Mouse (Mus musculus): Measurements from ENCODE around the gene Olfr556. TPM values are rescaled to one million over a fixed set of nuclear protein-coding genes. Genes with fewer than 3 reads are reported as not detected.

The Olfr556 gene
- polyA plus RNA-seq, 1 experiment from 2014 or later = not detected

Other genes starting within 250 kb of the Olfr556 start
- 38.5 and 42.8 TPM in 2 replicates for gene Rrm1, start 223.2 kb upstream of the Olfr556 start, polyA plus RNA-seq (2015; fragmentation: Nextera tagmentation; extraction: Ambion mirVana)
- gene Olfr543, start 183.2 kb upstream of the Olfr556 start, polyA plus RNA-seq (2015; fragmentation: Nextera tagmentation; extraction: Ambion mirVana) = 0.47 and 0.59 TPM in 2 replicates
- 0.19 and 0.25 TPM in 2 replicates for gene Olfr544, start 176.6 kb upstream of the Olfr556 start, polyA plus RNA-seq (2015; fragmentation: Nextera tagmentation; extraction: Ambion mirVana)
- gene Olfr545, start 165.3 kb upstream of the Olfr556 start, polyA plus RNA-seq (2015; fragmentation: Nextera tagmentation; extraction: Ambion mirVana) = 0.23 and 0.25 TPM in 2 replicates
- gene Olfr547, start 130.2 kb upstream of the Olfr556 start, polyA plus RNA-seq (2015; fragmentation: Nextera tagmentation; extraction: Ambion mirVana) = not detected in 2 replicates
- gene Olfr548-ps1, start 124.0 kb upstream of the Olfr556 start, polyA plus RNA-seq (2015; fragmentation: Nextera tagmentation; extraction: Ambion mirVana) = not detected in 2 replicates
- gene Olfr549, start 115.0 kb upstream of the Olfr556 start, polyA plus RNA-seq (2015; fragmentation: Nextera tagmentation; extraction: Ambion mirVana) = not detected in 2 replicates
- not detected in 2 replicates for gene Trim21, start 99.4 kb upstream of the Olfr556 start, polyA plus RNA-seq (2015; fragmentation: Nextera tagmentation; extraction: Ambion mirVana)
- not detected in 2 replicates for gene Olfr550, start 93.5 kb upstream of the Olfr556 start, polyA plus RNA-seq (2015; fragmentation: Nextera tagmentation; extraction: Ambion mirVana)
- not detected in 2 replicates for gene Olfr551, start 73.0 kb upstream of the Olfr556 start, polyA plus RNA-seq (2015; fragmentation: Nextera tagmentation; extraction: Ambion mirVana)
- gene Olfr552, start 67.1 kb upstream of the Olfr556 start, polyA plus RNA-seq (2015; fragmentation: Nextera tagmentation; extraction: Ambion mirVana) = not detected in 2 replicates
- not detected in 2 replicates for gene Olfr553, start 46.7 kb upstream of the Olfr556 start, polyA plus RNA-seq (2015; fragmentation: Nextera tagmentation; extraction: Ambion mirVana)
- not detected in 2 replicates for gene Olfr554, start 26.5 kb upstream of the Olfr556 start, polyA plus RNA-seq (2015; fragmentation: Nextera tagmentation; extraction: Ambion mirVana)
- gene Olfr555, start 6.1 kb upstream of the Olfr556 start, polyA plus RNA-seq (2015; fragmentation: Nextera tagmentation; extraction: Ambion mirVana) = not detected in 2 replicates
- gene Trim68, start 22.4 kb downstream of the Olfr556 start, polyA plus RNA-seq (2015; fragmentation: Nextera tagmentation; extraction: Ambion mirVana) = 6.4 and 7.3 TPM in 2 replicates
- gene Olfr557, start 31.0 kb downstream of the Olfr556 start, polyA plus RNA-seq (2015; fragmentation: Nextera tagmentation; extraction: Ambion mirVana) = not detected in 2 replicates
- gene Olfr558, start 37.3 kb downstream of the Olfr556 start, polyA plus RNA-seq (2015; fragmentation: Nextera tagmentation; extraction: Ambion mirVana) = not detected in 2 replicates
- not detected in 2 replicates for gene Olfr33, start 54.2 kb downstream of the Olfr556 start, polyA plus RNA-seq (2015; fragmentation: Nextera tagmentation; extraction: Ambion mirVana)
- not detected in 2 replicates for gene Olfr559, start 62.6 kb downstream of the Olfr556 start, polyA plus RNA-seq (2015; fragmentation: Nextera tagmentation; extraction: Ambion mirVana)
- gene Olfr560, start 94.5 kb downstream of the Olfr556 start, polyA plus RNA-seq (2015; fragmentation: Nextera tagmentation; extraction: Ambion mirVana) = not detected in 2 replicates
- gene Olfr78, start 94.6 kb downstream of the Olfr556 start, polyA plus RNA-seq (2015; fragmentation: Nextera tagmentation; extraction: Ambion mirVana) = 0.16 TPM in 1 of 2 replicates, not detected in the other
- gene Olfr561, start 106.3 kb downstream of the Olfr556 start, polyA plus RNA-seq (2015; fragmentation: Nextera tagmentation; extraction: Ambion mirVana) = not detected in 2 replicates
- gene Olfr564, start 138.6 kb downstream of the Olfr556 start, polyA plus RNA-seq (2015; fragmentation: Nextera tagmentation; extraction: Ambion mirVana) = not detected in 2 replicates
- not detected in 2 replicates for gene Olfr566, start 193.9 kb downstream of the Olfr556 start, polyA plus RNA-seq (2015; fragmentation: Nextera tagmentation; extraction: Ambion mirVana)
- not detected in 2 replicates for gene Olfr568, start 212.2 kb downstream of the Olfr556 start, polyA plus RNA-seq (2015; fragmentation: Nextera tagmentation; extraction: Ambion mirVana)
- not detected in 2 replicates for gene Olfr569, start 226.0 kb downstream of the Olfr556 start, polyA plus RNA-seq (2015; fragmentation: Nextera tagmentation; extraction: Ambion mirVana)
- 0.20 TPM in 1 of 2 replicates, not detected in the other for gene Olfr570, start 229.7 kb downstream of the Olfr556 start, polyA plus RNA-seq (2015; fragmentation: Nextera tagmentation; extraction: Ambion mirVana)

Data from midbrain, embryonic 16.5 days (tissue).